Mouse (Mus musculus): ENCODE measurements around the gene Dpysl4.
A peak's percentile ranks its signal among the peaks of the same experiment; 100 is the strongest.

Dpysl4 gene

GRCm38 (mm10) chr7:139085629-139086194 lies at the start of gene Dpysl4:
Gene Dpysl4, plus strand, starts transcription at chr7:139086001.
- DNase-seq (ENCODE audit: low spot score) = no peak

- DNase-seq (ENCODE audit: low spot score) = no peak
Measured at GRCm38 (mm10) chr7:139063406-139063805, 22.4 kb upstream of the Dpysl4 start.

GRCm38 (mm10) chr7:139068182-139068623 lies 17.6 kb upstream of the Dpysl4 start:
- peak; percentile 4 for DNase-seq (ENCODE audit: low spot score)

- no peak for DNase-seq (ENCODE audit: low spot score)
Measured at GRCm38 (mm10) chr7:139074189-139074588, 11.6 kb upstream of the Dpysl4 start.

- no peak for DNase-seq (ENCODE audit: low spot score)
Measured at GRCm38 (mm10) chr7:139075054-139075794, 10.6 kb upstream of the Dpysl4 start.

- DNase-seq (ENCODE audit: low spot score) = no peak
Measured at GRCm38 (mm10) chr7:139077283-139077682, 8.5 kb upstream of the Dpysl4 start.

- DNase-seq (ENCODE audit: low spot score) = no peak
Measured at GRCm38 (mm10) chr7:139078181-139078580, 7.6 kb upstream of the Dpysl4 start.

GRCm38 (mm10) chr7:139079141-139079540 lies 6.7 kb upstream of the Dpysl4 start:
- DNase-seq (ENCODE audit: low spot score) = no peak

GRCm38 (mm10) chr7:139080714-139081113 lies 5.1 kb upstream of the Dpysl4 start:
- no peak for DNase-seq (ENCODE audit: low spot score)

GRCm38 (mm10) chr7:139081158-139081557 lies 4.6 kb upstream of the Dpysl4 start:
- DNase-seq (ENCODE audit: low spot score) = no peak

- DNase-seq (ENCODE audit: low spot score) = no peak
Measured at GRCm38 (mm10) chr7:139082281-139082680, 3.5 kb upstream of the Dpysl4 start.

GRCm38 (mm10) chr7:139084316-139084715 lies 1.5 kb upstream of the Dpysl4 start:
- no peak for DNase-seq (ENCODE audit: low spot score)

GRCm38 (mm10) chr7:139086195-139087158 lies 676 bp downstream of the Dpysl4 start:
- no peak for DNase-seq (ENCODE audit: low spot score)

GRCm38 (mm10) chr7:139087801-139088200 lies 2.0 kb downstream of the Dpysl4 start:
- no peak for DNase-seq (ENCODE audit: low spot score)

- no peak for DNase-seq (ENCODE audit: low spot score)
Measured at GRCm38 (mm10) chr7:139089892-139090874, 4.4 kb downstream of the Dpysl4 start.

- DNase-seq (ENCODE audit: low spot score) = no peak
Measured at GRCm38 (mm10) chr7:139091681-139092080, 5.9 kb downstream of the Dpysl4 start.

- no peak for DNase-seq (ENCODE audit: low spot score)
Measured at GRCm38 (mm10) chr7:139092676-139093075, 6.9 kb downstream of the Dpysl4 start.

- no peak for DNase-seq (ENCODE audit: low spot score)
Measured at GRCm38 (mm10) chr7:139093124-139093523, 7.3 kb downstream of the Dpysl4 start.

GRCm38 (mm10) chr7:139093781-139094180 lies 8.0 kb downstream of the Dpysl4 start:
- no peak for DNase-seq (ENCODE audit: low spot score)

- DNase-seq (ENCODE audit: low spot score) = no peak
Measured at GRCm38 (mm10) chr7:139094761-139095160, 9.0 kb downstream of the Dpysl4 start.

GRCm38 (mm10) chr7:139095282-139095681 lies 9.5 kb downstream of the Dpysl4 start:
- no peak for DNase-seq (ENCODE audit: low spot score)

Data from spleen, adult 12 weeks (tissue).